Mouse (Mus musculus): ENCODE data around the gene Pla2g4d.

GRCm38 (mm10) chr2:120261346-120261745, 27.7 kb downstream of the Pla2g4d start:
- TF ChIP-seq POLR2AphosphoS2 (IDR thresholded peaks at IDR 0.05; ENCODE audit: insufficient read length, low read depth) (no peak), POLR2A (IDR thresholded peaks at IDR 0.05; ENCODE audit: insufficient read length, low read depth) (no peak), MAX (IDR thresholded peaks at IDR 0.05; ENCODE audit: low read depth) (no peak), MYOG (IDR thresholded peaks at IDR 0.05; ENCODE audit: control insufficient read depth in 1 of 3, insufficient read depth in 1 of 3, insufficient read length in 2 of 3, low read depth in 2 of 3) (no peak), MYOD1 (IDR thresholded peaks at IDR 0.05; ENCODE audit: control insufficient read depth in 1 of 3, insufficient read length in 2 of 3, low read depth in 2 of 3) (no peak), TCF12 (IDR thresholded peaks at IDR 0.05; ENCODE audit: insufficient read depth, poor library complexity, severe bottlenecking) (no peak), E2F4 (IDR thresholded peaks at IDR 0.05; ENCODE audit: insufficient read depth) (no peak), REST (IDR thresholded peaks at IDR 0.05; ENCODE audit: insufficient read depth, insufficient read length) (no peak), TCF3 (IDR thresholded peaks at IDR 0.05; ENCODE audit: insufficient read length, low read depth) (no peak), CEBPB (IDR thresholded peaks at IDR 0.05; ENCODE audit: insufficient read depth, poor library complexity, severe bottlenecking) (no peak)

All from myocyte (in vitro differentiated cells).